Mouse (Mus musculus) cerebellum, adult 18-20 months (tissue): ENCODE measurements at regions not wholly inside any gene's neighbourhood (a gene's known extent, or its start where the extent isn't known, plus 50 kb on each side); places are given as distances from the start of the nearest gene placed in this dataset.

Source experiments
- DNase-seq, 2 experiments: peaks; one replicate each; pipeline ENCODE4 v3.0.0; 2021

DNA sequence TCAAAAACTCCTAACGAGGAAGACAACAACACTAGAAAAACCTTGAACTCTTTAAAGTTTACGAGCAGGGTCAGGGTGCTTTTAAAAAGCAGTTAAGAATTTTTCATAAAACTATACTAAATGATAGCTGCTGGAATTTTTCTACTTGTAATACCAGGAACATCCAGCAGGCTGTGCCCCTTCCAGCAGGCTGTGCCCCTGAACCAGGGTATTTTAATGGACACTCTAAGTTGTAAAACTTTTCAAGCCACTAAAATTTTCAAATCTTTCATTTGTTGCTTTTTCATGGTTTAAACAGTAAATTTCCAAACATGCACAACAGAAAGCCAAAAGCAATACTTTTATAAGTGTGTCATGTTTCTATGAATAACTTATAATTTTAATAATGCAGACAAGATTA lies 68.2 kb upstream of the Gls start:
- DNase-seq = peak in 1 of 2 experiments; percentile 20

DNA sequence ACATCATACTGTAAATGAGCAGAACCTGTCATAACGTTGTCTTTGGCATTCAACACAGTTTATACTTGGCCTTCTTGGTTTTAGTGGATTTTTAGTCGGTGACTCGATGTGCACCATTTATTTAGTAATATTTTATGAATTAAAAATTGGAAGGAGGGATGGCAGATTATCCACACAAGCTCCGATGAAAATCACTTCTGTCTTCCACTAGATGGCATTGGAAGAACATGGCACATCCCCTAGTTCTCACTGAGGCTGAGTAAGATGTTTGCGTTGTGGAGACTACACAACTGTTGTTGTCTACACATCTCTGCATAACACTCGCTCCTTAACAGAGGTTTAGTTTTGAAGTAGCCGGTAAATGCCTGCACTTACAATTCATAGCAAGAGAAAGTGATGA lies 66.5 kb upstream of the Gls start:
- DNase-seq = no peak

DNA sequence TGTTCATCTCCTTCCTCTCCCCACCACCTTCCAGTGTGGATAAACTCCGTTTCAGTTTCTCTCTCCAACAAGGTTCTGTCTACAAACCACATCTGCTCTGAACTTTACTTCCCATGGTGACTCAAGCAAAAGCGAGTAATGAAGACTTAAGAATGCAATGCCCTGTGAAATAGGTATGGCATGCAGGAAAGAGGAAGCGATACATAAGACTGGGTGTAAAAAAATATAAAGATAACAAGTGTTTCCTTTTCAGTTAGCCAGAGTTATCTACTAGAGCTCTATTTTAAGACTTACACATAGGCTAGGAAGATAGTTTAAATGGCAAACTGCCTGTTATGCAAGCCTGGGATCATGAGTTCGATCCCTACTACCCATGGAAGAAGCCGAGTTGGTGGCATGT lies 65.3 kb upstream of the Gls start:
- DNase-seq = no peak

DNA sequence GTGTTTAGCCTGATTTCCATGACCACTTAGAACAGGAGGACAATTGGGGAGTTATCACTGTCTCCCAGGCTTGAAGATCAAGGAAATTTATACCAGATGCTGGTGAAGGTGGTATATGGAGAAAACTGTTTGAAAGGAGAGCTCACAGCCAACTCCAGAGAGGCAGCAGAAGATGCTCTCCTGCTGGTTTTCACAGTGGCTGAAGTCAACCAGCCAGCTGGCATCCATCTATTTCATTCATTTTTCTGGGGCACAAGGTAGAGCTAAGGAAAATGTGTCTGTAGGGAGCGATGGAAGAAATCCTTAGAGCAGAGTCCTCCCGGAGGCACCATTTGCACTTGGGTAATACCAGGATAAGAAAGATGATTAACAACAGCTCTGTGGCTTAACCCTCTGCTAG lies 63.1 kb upstream of the Gls start:
- peak; percentile 24 to 27 for DNase-seq

DNA sequence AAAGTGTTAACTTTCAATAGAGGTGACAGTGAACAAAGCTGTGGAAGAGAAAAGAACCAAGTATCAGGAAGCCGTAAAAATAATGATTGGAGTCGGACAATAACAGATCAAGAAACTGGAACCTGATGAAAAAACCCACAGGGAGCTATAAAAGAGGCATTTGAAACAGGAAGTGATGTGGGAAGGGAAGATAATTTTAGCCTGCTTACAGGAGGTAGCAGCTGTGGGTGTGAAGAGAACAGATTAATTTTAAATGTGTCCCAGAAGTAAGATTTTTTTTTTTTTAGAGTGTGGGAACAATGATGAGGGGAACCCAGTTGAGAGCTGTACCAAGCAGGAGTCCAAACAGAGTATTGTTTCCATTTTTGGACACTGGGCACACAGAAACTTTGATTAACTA lies 61.5 kb upstream of the Gls start:
- DNase-seq = no peak

DNA sequence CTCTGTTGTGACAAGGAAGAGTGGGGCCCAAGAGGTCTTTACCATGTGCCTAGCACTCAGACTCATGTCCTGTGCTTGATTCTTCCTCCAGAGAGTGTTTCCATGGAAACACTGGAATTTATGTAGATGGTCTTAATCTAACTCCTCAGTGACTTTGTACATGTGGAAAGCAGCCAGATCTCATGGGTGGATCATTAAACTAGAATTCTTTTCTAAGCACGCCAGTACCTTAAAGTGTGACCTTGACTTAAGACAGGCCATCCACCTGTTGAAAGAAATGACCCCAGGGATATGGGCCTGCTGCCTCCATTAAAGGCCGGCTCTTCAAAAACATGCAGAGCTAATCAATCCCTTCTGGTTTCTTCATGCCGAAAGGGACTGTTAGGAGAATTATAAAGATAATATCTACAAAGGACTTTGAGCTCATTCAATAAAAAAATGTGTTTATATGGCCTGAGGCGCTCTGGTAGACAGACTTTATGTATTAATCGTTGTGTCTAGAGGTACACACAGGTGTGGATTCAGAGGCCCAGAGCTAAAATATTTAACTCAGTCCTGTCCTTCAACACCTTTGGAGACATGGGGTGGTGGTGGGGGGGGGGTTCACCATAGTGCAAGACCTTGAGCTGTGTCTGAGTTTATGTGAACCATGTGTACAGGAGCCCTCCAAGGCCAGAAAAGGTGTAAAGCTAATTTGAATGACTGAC lies 60.5 kb upstream of the Gls start:
- DNase-seq = no peak
